In the genomic region with DNA sequence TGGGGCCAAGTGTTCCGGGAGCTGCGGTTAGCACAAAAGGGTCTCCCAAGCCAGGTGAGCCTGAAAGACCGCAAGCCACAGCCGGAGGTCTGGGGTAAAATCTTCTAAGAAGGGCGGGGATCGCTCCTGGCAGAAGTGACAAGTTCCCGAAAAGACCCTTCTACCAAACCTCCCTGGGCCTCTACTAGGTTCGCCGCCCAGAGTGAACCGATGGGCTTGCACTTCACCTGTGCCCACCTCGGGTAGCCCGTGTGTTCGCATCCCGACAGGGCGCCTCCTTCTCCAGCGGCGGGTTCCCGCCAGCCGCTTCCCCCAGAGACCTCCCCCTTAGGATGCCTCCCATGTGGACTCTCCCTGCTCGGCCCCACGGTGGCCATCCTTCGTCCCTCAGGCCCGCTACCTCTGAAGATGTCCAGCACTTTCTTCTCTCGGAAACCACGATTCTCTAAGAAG, we compare ENCODE assay signal across 8 mouse cellular contexts. TPM values are rescaled to one million over a fixed set of nuclear protein-coding genes. Genes with fewer than 3 reads are reported as not detected.
DNase-seq lines count a peak whose midpoint lies in the region; ATAC-seq and TF ChIP-seq lines count a peak whose summit lies in the region.

No protein-coding gene starts in this region.

- peak overlapping the region; percentile 89 for H3K4me2 ChIP-seq in hindbrain, embryonic 12.5 days (replicated peaks)
- peak overlapping the region; percentile 82 for H3K4me2 ChIP-seq in lung, embryonic 16.5 days (ENCODE audit: low read depth, low read length)
- H3K4me2 ChIP-seq in stomach, embryonic 14.5 days (replicated peaks; ENCODE audit: low read depth, low read length): peak overlapping the region; percentile 71

- ATAC-seq in hindbrain, embryonic 12.5 days (ENCODE audit: low FRiP score): peak; percentile 77
- ATAC-seq in lung, embryonic 16.5 days (ENCODE audit: low read depth): peak; percentile 49
- ATAC-seq in stomach, embryonic 14.5 days (ENCODE audit: insufficient number of reproducible peaks, insufficient read depth, low FRiP score, low read depth): peak; percentile 46; the same call in 1 of the 2 replicates

- H3K36me3 ChIP-seq in hindbrain, embryonic 12.5 days: no peaks in the 10 kb centered on the region
- no peaks in the 10 kb centered on the region for H3K36me3 ChIP-seq in lung, embryonic 16.5 days (ENCODE audit: control insufficient read depth, insufficient read depth, low read length)
- H3K36me3 ChIP-seq in stomach, embryonic 14.5 days (ENCODE audit: control insufficient read depth, insufficient read depth, low read length): no peaks in the 10 kb centered on the region

- no peaks in the 10 kb centered on the region for H3K27me3 ChIP-seq in hindbrain, embryonic 12.5 days
- H3K27me3 ChIP-seq in lung, embryonic 16.5 days (ENCODE audit: control insufficient read depth, insufficient read depth, low read depth, low read length): no peaks in the 10 kb centered on the region
- no peaks in the 10 kb centered on the region for H3K27me3 ChIP-seq in stomach, embryonic 14.5 days (ENCODE audit: control insufficient read depth, insufficient read depth, low read length)

- peak overlapping the region; percentile 96 for H3K4me3 ChIP-seq in embryonic fibroblast, embryonic 13.5 days (ENCODE audit: insufficient read depth, low read length)
- H3K4me3 ChIP-seq in hindbrain, embryonic 12.5 days: peak overlapping the region; percentile 68
- H3K4me3 ChIP-seq in lung, embryonic 16.5 days (ENCODE audit: low read length): peak overlapping the region; percentile 87
- H3K4me3 ChIP-seq in stomach, embryonic 14.5 days (ENCODE audit: low read depth, low read length): peak overlapping the region; percentile 69

- TF ChIP-seq CTCF in embryonic fibroblast, embryonic 13.5 days (IDR thresholded peaks at IDR 0.05; ENCODE audit: borderline replicate concordance, insufficient read depth, low read length): no peak

- under 1% methylated on average over 25 of the region's 25 CpGs for WGBS in hindbrain, embryonic 12.5 days
- under 1% methylated on average over 25 of the region's 25 CpGs for WGBS in lung, embryonic 16.5 days
- WGBS in stomach, embryonic 14.5 days: under 1% methylated on average over 25 of the region's 25 CpGs

- H3K4me1 ChIP-seq in embryonic fibroblast, embryonic 13.5 days (ENCODE audit: control insufficient read depth, insufficient read depth, low read length): no peaks in the 10 kb centered on the region; the same call in none of the 2 replicates
- H3K4me1 ChIP-seq in hindbrain, embryonic 12.5 days: no peaks in the 10 kb centered on the region
- peaks cover 16% of the 10 kb centered on the region for H3K4me1 ChIP-seq in lung, embryonic 16.5 days (replicated peaks; ENCODE audit: control insufficient read depth, insufficient read depth, low read length)
- no peaks in the 10 kb centered on the region for H3K4me1 ChIP-seq in stomach, embryonic 14.5 days (ENCODE audit: control insufficient read depth, insufficient read depth, low read length)

- peak overlapping the region; percentile 71 for H3K9ac ChIP-seq in hindbrain, embryonic 12.5 days
- H3K9ac ChIP-seq in lung, embryonic 16.5 days (ENCODE audit: low read length): peak overlapping the region; percentile 84
- peak overlapping the region; percentile 43 for H3K9ac ChIP-seq in stomach, embryonic 14.5 days (replicated peaks; ENCODE audit: low read depth, low read length)

- TF ChIP-seq POLR2A in embryonic fibroblast, embryonic 13.5 days (IDR thresholded peaks at IDR 0.05; ENCODE audit: low read depth, low read length): no peak

- no peaks in the 10 kb centered on the region for H3K9me3 ChIP-seq in hindbrain, embryonic 12.5 days (replicated peaks)
- no peaks in the 10 kb centered on the region for H3K9me3 ChIP-seq in lung, embryonic 16.5 days (ENCODE audit: control insufficient read depth, low read length)
- H3K9me3 ChIP-seq in stomach, embryonic 14.5 days (ENCODE audit: control insufficient read depth, low read depth, low read length): no peaks in the 10 kb centered on the region

- DNase-seq in embryo, embryonic 11 days: peak; percentile 63
- no peak for DNase-seq in embryo, embryonic 10 days (ENCODE audit: low spot score)
- peak; percentile 54 for DNase-seq in CD4-positive, CD25-positive, alpha-beta regulatory T cell, adult 2 months (ENCODE audit: low read depth, low spot score)
- DNase-seq in Muller cell, postnatal 12 days (ENCODE audit: inconsistent ontology term): no peak

- peak overlapping the region; percentile 50 for H3K27ac ChIP-seq in embryonic fibroblast, embryonic 13.5 days (ENCODE audit: insufficient read depth, low read length)
- 0 out of 2 replicates have a peak overlapping the region, but pooled peaks have one; percentile 36 for H3K27ac ChIP-seq in hindbrain, embryonic 12.5 days
- H3K27ac ChIP-seq in lung, embryonic 16.5 days (ENCODE audit: low read length): peak overlapping the region; percentile 90
- peak overlapping the region; percentile 59; the same call in 1 of the 2 replicates for H3K27ac ChIP-seq in stomach, embryonic 14.5 days (ENCODE audit: low read length)

RNA-seq across cellular contexts. Expression of a gene that starts 0.6 kb away (rescaled TPM):
- polyA plus RNA-seq in embryonic fibroblast, embryonic 13.5 days (2011; ENCODE audit: insufficient read length, low read depth, missing spikeins): 79.5 and 83.7 TPM in 2 replicates
- polyA plus RNA-seq in hindbrain, embryonic 12.5 days (2016; fragmentation: Nextera tagmentation; extraction: Ambion mirVana): 17.2 and 20.2 TPM in 2 replicates
- 30.2 and 32.4 TPM in 2 replicates for polyA plus RNA-seq in lung, embryonic 16.5 days (2015; fragmentation: Nextera tagmentation; extraction: Ambion mirVana)
- 30.6 and 32.5 TPM in 2 replicates for polyA plus RNA-seq in stomach, embryonic 14.5 days (2014; fragmentation: Nextera tagmentation; extraction: Ambion mirVana)

RNA-seq across cellular contexts. Expression of a gene that starts 47.6 kb away (rescaled TPM):
- not detected in 2 replicates for polyA plus RNA-seq in embryonic fibroblast, embryonic 13.5 days (2011; ENCODE audit: insufficient read length, low read depth, missing spikeins)
- polyA plus RNA-seq in hindbrain, embryonic 12.5 days (2016; fragmentation: Nextera tagmentation; extraction: Ambion mirVana): not detected in 2 replicates
- polyA plus RNA-seq in lung, embryonic 16.5 days (2015; fragmentation: Nextera tagmentation; extraction: Ambion mirVana): not detected in 2 replicates
- polyA plus RNA-seq in stomach, embryonic 14.5 days (2014; fragmentation: Nextera tagmentation; extraction: Ambion mirVana): not detected in 2 replicates

RNA-seq across cellular contexts. Expression of a gene that starts 55.5 kb away (rescaled TPM):
- polyA plus RNA-seq in embryonic fibroblast, embryonic 13.5 days (2011; ENCODE audit: insufficient read length, low read depth, missing spikeins): 20.2 and 21.8 TPM in 2 replicates
- 7.7 and 8.6 TPM in 2 replicates for polyA plus RNA-seq in hindbrain, embryonic 12.5 days (2016; fragmentation: Nextera tagmentation; extraction: Ambion mirVana)
- 4.0 and 4.1 TPM in 2 replicates for polyA plus RNA-seq in lung, embryonic 16.5 days (2015; fragmentation: Nextera tagmentation; extraction: Ambion mirVana)
- polyA plus RNA-seq in stomach, embryonic 14.5 days (2014; fragmentation: Nextera tagmentation; extraction: Ambion mirVana): 7.3 and 8.1 TPM in 2 replicates

Comparison
In these comparisons a context has a peak if more than half of its experiments do, and no peak if none do; other contexts are left out.
1. DNase-seq: peak in embryo, embryonic 11 days (single experiment) and CD4-positive, CD25-positive, alpha-beta regulatory T cell, adult 2 months (single experiment); none in embryo, embryonic 10 days (single experiment) and Muller cell, postnatal 12 days (single experiment).
2. H3K27ac ChIP-seq: peak in every context shown above with its lines; median percentile 90 in lung, embryonic 16.5 days; 59 in stomach, embryonic 14.5 days; 50 in embryonic fibroblast, embryonic 13.5 days; 36 in hindbrain, embryonic 12.5 days.
3. Peak in every context shown above with its lines, with median percentiles within 50 percentile points of each other: H3K4me3 ChIP-seq, ATAC-seq, H3K4me2 ChIP-seq and H3K9ac ChIP-seq.